Comparison of ENCODE assay signal across 10 mouse cellular contexts in genomic region chr4:100537898-100538297, GRCm38 (mm10). TPM values are rescaled to one million over a fixed set of nuclear protein-coding genes. Genes with fewer than 3 reads are reported as not detected.
DNase-seq lines count a peak whose midpoint lies in the region; ATAC-seq and TF ChIP-seq lines count a peak whose summit lies in the region.
"Had no signal": no experiment of that assay in that cellular context is flagged by ENCODE, and none has a peak within 500 bp of the region (broad histone marks: within the 10 kb centered on the region; RNA-seq: fewer than 3 reads in every experiment).

No protein-coding gene starts in this region.

- H3K36me3 ChIP-seq in kidney, adult 2 months (ENCODE audit: control insufficient read depth, insufficient read depth, low read length), result no peaks in the 10 kb centered on the region
- no peaks in the 10 kb centered on the region for H3K36me3 ChIP-seq in E14TG2a.4 (ENCODE audit: insufficient read depth, low read length)
- H3K36me3 ChIP-seq: embryonic facial prominence, embryonic 13.5 days; liver, embryonic 13.5 days had no signal

- no peak for TF ChIP-seq POLR2A in kidney, adult 2 months (IDR thresholded peaks at IDR 0.05; ENCODE audit: low read depth, low read length)

- WGBS in kidney, adult 2 months, result 5% methylated on average over 3 of the region's 3 CpGs

- no peaks in the 10 kb centered on the region; the same call in 1 of the 2 replicates for H3K4me1 ChIP-seq in kidney, adult 2 months (ENCODE audit: control insufficient read depth, insufficient read depth, low read length)
- no peaks in the 10 kb centered on the region for H3K4me1 ChIP-seq in E14TG2a.4 (replicated peaks; ENCODE audit: low read depth, low read length)
- H3K4me1 ChIP-seq: liver, embryonic 13.5 days had no signal

- no peak overlapping the region for H3K4me3 ChIP-seq in kidney, adult 2 months (ENCODE audit: insufficient read depth, low read depth, low read length)
- H3K4me3 ChIP-seq in E14TG2a.4 (replicated peaks; ENCODE audit: low read length), result no peak overlapping the region
- H3K4me3 ChIP-seq: embryonic facial prominence, embryonic 13.5 days; liver, embryonic 13.5 days had no signal

- no peak for TF ChIP-seq CTCF in kidney, adult 2 months (conservative IDR thresholded peaks at IDR 0.05; ENCODE audit: insufficient read depth, insufficient read length, low read depth, low read length)
- TF ChIP-seq CTCF in E14TG2a.4 (conservative IDR thresholded peaks at IDR 0.05; ENCODE audit: low read length), result peak; percentile 89

- DNase-seq in kidney, adult 2 months, result peak; percentile 52
- DNase-seq in kidney, adult 11 months, result no peak
- peak; percentile 59 for DNase-seq in ZHBTc4 (ENCODE audit: low read depth, low spot score)
- DNase-seq in fibroblast of lung, adult 2 months (ENCODE audit: low read depth), result peak; percentile 46
- DNase-seq in layer of hippocampus, postnatal 14 days (ENCODE audit: low spot score in 2 of 2), result peak; percentile 10 to 75
- DNase-seq in telencephalon, adult 2 months (ENCODE audit: low read depth, low spot score), result peak; percentile 36
- DNase-seq: liver, embryonic 13.5 days had no signal

- H3K27ac ChIP-seq in kidney, adult 2 months (ENCODE audit: insufficient read depth, low read depth, low read length), result no peak overlapping the region
- H3K27ac ChIP-seq: embryonic facial prominence, embryonic 13.5 days; liver, embryonic 13.5 days had no signal

- no peaks in the 10 kb centered on the region for H3K9me3 ChIP-seq in E14TG2a.4 (ENCODE audit: low read length)
- H3K9me3 ChIP-seq: embryonic facial prominence, embryonic 13.5 days; liver, embryonic 13.5 days had no signal

- no peak for ATAC-seq in activated CD4-positive, CD25-positive, alpha-beta regulatory T cell, adult 4 months

- H3K27me3 ChIP-seq in kidney, adult 2 months (replicated peaks; ENCODE audit: control insufficient read depth, insufficient read depth, low read length), result no peaks in the 10 kb centered on the region
- no peaks in the 10 kb centered on the region for H3K27me3 ChIP-seq in E14TG2a.4 (ENCODE audit: insufficient read depth, low read length)
- H3K27me3 ChIP-seq: embryonic facial prominence, embryonic 13.5 days; liver, embryonic 13.5 days had no signal

RNA-seq across cellular contexts. Expression of gene Ube2u, which starts 59.2 kb away (rescaled TPM):
- polyA plus RNA-seq in kidney, adult 2 months (2012; rRNA removed), result 1.1 and 1.7 TPM in 2 replicates
- not detected for total RNA-seq in layer of hippocampus, postnatal 14 days (2021)
- not detected for polyA plus RNA-seq in activated CD4-positive, CD25-positive, alpha-beta regulatory T cell, adult 4 months (2017; shearing (Covaris generic))
